Mouse (Mus musculus): ENCODE measurements around the gene Gm14393.
"Not testable (repeated sequence)": the region's sequence is repeated elsewhere in the genome, so short reads cannot be mapped to it uniquely, and the experiment has no call there.

Gm14393 gene

DNA sequence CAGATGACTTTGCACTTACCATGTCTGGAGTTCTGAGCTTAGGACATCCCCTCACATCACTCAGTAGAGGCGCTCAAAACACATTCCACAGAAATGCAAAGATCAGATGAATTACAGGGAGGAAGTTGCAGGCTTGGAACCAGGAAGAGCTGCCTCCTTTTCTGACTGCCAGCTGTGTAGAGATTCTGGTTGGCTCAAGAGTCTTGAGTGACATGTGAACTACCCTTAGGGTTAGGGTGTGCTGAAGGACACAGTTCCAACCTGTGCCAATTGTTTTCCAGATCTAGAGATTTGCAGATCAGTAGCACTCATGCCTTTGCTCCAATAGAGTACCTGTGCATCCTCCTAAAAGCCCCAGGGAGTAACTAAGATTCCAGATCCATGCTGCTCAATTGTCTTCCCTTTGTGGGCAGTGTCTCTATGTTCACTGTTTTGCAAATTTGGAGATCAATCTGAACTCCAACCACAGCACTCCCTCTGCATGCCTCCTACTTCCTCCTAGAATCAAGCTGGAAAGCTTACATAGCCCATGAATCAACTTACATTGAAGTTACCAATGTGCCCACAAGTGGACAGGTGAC, at the start of gene Gm14393:
Gene Gm14393 (minus strand): TSS at position 101 of the 581 bp plus-strand sequence.
- DNase-seq (ENCODE audit: low read depth, low spot score) = peak; percentile 94

DNA sequence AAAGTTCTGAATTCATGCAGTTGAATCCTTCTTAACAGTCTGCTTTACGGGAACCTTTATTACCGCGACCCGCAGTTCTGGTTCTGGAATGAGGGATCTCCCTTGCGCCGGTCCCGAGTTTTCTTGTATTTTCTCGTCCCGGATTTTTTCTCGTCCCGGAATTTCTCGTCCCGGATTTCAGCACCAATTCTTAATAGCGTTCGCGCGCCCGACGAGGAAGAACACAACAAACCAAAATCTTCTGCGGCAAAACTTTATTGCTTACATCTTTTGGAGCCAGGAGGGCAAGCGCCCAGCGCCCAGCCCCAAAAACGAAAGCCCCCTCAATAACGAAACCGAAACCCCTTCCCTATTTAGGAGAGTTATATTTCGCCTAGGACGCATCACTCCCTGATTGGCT, 23.3 kb downstream of the Gm14393 start:
- DNase-seq (ENCODE audit: low read depth, low spot score) = not testable (repeated sequence)

All from ES-CJ7 (cell line).